Mouse (Mus musculus) lung, adult 18-20 months (tissue): ENCODE results near the gene Klk5.
A peak's percentile ranks its signal among the peaks of the same experiment; 100 is the strongest.

ENCODE experiments used
- DNase-seq, 2 experiments: peaks; one replicate each; pipeline ENCODE4 v3.0.0; 2022; ENCODE audit warnings: mixed read lengths in 2 of 2

The Klk5 gene

DNA sequence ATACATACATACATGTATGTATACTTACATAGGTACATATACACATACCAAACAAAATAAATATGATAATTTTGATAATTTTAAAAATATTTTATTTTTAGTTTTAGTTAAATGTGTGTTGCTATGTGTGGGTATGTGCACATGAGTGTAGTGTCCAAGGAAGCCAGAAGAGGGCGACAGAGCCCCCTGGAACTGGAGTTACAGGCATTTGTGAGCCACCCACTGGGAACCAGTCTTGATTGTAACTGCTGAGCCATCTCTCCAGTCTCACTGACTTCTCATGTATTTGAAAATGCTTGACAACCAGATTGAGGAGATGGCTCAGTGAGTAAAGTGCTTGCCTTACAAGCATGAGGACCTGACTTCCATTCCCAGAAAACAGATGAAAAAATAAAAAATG is 36.5 kb downstream of the Klk5 start:
- no peak for DNase-seq

DNA sequence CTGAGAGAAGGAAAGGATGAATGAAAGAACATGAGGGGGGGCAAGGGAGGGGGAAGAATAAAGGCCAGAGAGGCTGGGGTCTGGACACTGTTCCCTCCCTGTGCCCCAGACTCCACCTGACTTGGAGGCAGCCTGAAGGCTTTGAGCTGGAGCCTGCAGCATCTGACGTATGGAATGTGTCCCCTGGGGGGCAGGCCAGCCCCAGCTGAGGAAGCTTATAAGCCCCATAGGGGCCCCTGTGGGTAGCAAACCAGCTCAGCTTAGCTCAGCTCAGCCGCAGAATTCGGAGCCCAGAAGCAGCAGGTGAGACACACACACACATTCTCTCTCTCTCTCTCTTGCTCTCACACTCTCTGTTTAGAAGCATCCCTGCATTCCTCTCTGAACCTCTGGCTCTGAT is 39.1 kb downstream of the Klk5 start, which contains the start of gene Klk4:
Klk4 (plus strand) TSS at position 249 of the 400 bp plus-strand sequence.
- no peak for DNase-seq

DNA sequence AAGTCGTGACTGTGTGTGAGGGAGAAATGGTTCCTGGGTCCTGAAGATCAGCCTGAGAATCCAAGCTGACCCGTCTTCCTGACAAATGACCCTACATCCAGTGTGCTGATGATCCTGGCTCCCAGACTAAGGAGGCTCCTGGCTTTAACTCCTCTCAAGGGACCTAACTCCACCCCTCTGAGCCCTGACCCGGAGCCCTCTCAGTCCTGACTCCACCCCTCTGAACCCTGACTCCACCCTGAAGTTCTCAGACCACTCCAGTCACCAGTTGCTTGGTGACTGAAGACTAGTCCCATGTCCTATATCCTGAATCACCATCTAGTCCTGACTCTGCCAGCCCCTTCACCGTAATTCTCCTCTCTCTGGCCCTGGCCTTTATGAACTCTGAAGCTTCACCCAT is 40.6 kb downstream of the Klk5 start:
- no peak for DNase-seq

GRCm38 (mm10) chr7:43882811-43883210 is 41.0 kb downstream of the Klk5 start:
- DNase-seq = no peak

GRCm38 (mm10) chr7:43883547-43883946 is 41.8 kb downstream of the Klk5 start:
- peak in 1 of 2 experiments; percentile 7 for DNase-seq

DNA sequence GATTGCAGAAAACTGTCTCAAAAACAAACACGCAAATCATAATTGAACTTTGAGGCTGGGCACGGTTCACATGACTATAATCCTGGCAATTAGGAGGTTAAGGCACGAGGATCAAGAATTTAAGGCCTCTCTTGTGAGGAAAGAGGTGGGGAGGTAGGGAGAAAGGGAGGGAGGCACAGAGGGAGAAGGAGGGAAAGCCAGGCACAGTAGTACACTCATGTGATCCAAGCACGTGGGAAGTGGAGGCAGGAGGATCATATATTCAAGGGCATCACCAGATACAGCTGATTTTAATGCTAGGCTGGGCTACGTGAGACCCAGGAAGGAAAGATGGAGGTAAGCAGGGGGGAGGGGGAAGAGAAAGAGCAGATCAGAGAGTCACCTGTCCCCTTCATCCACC is 49.6 kb downstream of the Klk5 start:
- no peak for DNase-seq

- DNase-seq = no peak
These were observed 50.0 kb downstream of the Klk5 start for GRCm38 (mm10) chr7:43891788-43892187.

DNA sequence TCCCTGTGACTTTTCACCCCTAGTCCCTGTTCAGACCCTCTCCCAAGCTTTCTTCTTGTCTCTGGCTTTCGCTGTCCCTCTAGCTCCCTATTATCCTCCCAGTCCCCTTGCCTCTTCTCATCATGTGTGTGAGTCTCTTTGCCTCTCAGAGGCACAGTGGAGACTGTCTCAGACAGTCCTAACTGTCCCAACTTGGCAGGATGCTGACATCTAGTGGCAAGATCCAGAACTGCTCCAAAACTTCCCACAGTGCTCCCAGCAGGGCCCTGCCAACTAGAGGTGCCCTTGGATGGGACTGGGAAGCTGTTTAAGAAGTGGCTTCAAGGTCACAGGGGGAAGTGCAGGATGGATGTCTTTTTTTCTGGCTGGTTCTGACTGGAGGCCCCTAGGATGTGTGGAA is 53.1 kb downstream of the Klk5 start:
- peak; percentile 69 to 81 for DNase-seq
